Mouse (Mus musculus) cerebellum, adult 9-10 months (tissue): Measurements from ENCODE around the gene Diras1.
"Not testable (repeated sequence)": the region's sequence is repeated elsewhere in the genome, so short reads cannot be mapped to it uniquely, and the experiment has no call there.

Experiments used
- DNase-seq: peaks from one replicate; pipeline ENCODE4 v3.0.0; 2022

Gene Diras1

DNA sequence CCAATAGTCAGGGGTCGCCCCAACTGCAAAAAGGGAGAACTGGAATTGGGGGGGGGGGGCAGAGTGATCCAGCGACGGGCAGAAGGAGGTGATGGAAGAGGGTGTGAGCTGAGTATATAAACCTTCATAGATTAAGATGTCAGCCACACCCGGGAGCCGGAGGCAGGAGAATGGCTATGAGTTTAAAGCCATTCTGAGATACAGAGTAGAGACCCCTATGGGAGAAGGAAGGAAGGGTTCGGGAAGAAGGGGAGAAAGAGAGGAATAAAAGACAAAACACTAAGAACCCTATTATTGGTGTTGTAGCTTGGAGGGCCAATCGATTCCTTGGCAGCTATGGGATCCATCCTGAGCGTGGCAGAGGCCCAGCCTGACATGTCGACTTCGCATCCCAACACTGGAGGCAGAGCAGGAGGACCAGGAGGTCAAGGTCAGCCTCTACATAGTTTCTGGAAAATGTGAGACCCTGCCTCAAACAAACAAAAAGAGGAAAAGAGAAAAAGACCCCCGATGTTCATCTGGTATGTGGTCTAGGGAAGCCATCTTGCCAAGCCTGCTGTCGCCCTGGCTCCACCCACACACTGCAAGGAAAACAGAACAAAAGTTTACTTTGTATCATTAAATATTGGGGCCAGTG lies at the start of gene Diras1:
Gene Diras1 (minus strand): TSS at position 24 of the 637 bp plus-strand sequence.
- DNase-seq, result no peak

DNA sequence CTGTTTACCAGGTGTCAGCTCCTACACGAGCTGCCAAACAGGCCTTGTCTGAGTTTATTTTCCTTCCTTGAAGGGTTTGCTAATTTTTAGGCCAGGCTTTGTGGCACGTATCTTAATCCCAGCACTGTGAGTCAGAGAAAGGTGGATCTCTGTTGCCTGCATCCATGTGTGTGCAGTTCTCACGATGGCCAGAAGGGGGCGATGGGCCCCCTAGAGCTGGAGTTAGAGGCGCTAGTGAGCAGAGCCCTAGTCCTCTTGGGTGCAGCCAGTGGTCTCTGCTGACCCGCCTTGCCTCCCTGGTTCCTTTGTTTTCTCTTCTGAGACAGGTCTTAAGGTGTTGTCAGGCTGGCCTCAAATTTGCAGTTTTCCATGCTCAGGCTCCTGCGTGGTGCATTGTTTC lies 48.0 kb upstream of the Diras1 start:
- DNase-seq, result no peak

DNA sequence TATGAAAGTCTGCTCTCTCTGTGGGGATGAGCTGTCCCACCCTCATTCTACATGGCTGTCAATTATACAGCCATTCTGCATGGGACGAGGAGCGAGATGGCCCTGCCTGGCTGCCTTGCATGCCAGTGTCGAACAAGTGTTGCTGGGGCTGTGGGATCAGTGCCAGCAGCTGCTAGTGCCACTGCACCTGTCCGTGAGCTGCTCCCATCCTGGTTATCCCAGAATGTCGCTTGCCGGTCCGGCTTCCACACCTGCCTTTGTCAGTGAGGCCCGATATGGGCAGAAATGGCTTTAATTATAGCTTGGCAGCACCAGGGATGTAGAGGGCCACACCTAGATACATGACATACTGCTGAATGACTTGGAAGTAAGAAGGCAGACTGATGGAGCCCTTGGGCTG lies 46.8 kb upstream of the Diras1 start:
- no peak for DNase-seq

DNA sequence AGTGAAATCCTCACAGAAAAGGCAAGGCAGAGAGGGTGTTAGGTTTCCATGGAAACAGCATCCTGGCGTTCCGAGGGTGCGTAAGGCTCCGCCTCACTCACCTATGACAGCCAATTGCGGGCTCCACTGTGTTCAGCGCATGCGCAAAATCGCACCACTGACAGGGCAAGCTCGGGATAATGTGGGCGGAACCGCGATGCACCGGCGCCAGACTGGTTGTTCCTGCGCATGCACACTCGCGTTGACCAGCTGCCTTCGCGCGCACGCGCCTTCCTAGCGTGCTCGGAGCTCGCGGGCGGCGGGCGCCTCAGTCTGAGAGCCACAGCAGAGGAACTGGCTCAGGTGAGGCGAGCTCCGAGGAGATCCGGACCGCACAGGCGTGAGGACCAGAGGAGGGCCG lies 44.4 kb upstream of the Diras1 start, which contains the start of gene Thop1:
Gene Thop1 (plus strand): TSS at position 200 of the 400 bp plus-strand sequence.
- DNase-seq, result peak; percentile 98

DNA sequence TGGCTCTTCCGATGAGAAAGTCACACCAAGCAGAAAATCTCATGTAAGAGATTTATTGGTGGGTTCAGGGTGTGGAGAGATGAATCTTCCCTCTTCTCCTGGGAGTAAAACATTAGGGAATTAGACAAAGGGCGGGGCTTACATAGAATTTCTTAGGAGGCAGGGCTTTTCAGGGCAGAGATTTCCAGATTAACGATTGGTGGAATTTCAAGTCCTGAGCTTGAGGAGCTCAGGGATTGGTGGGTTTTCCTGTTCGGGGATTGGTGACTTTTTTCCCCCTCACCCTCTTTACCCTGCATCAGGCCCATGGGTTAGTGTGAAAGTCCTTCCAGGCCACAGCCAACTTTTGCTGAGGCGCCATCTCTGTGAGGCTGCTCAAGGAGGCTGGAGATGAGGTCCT lies 43.2 kb upstream of the Diras1 start:
- no peak for DNase-seq

DNA sequence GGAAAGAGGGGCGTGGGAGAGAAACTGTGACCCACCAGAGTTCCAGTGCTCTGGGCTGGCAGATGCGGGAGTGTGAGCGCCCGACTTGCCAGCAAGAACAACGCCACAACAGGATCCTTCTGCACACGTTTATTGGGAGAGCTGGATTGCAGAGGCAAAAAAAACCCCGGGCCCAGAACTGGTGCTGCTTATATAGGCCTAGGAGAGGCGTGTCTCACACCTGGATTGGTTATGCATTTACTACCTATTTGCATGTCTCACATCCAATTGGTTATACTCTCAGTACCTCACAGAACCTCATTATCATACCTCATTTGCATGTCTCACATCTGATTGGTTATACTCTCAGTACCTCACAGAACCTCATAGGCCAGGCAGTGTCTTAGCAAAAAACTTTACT lies 39.1 kb upstream of the Diras1 start:
- DNase-seq, result not testable (repeated sequence)

DNA sequence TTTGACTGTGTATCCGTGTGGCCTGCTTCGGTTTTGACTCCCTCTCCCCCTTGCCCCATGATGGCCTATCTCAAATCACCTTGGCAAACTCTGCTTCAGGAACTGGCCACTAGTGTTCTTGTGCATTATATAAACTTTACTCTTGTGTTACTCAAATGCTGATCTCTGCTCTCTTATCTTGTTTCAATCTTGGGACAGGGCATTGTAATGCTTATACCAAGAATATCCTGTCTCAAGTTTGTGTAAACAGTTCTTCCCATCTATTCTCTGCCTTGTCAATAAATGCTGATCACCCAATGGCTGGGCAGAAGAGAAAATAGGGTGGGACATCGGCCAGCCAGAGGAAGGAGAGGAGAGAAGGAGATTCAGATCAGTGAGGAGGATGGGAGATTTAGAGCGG lies 37.2 kb upstream of the Diras1 start:
- no peak for DNase-seq

DNA sequence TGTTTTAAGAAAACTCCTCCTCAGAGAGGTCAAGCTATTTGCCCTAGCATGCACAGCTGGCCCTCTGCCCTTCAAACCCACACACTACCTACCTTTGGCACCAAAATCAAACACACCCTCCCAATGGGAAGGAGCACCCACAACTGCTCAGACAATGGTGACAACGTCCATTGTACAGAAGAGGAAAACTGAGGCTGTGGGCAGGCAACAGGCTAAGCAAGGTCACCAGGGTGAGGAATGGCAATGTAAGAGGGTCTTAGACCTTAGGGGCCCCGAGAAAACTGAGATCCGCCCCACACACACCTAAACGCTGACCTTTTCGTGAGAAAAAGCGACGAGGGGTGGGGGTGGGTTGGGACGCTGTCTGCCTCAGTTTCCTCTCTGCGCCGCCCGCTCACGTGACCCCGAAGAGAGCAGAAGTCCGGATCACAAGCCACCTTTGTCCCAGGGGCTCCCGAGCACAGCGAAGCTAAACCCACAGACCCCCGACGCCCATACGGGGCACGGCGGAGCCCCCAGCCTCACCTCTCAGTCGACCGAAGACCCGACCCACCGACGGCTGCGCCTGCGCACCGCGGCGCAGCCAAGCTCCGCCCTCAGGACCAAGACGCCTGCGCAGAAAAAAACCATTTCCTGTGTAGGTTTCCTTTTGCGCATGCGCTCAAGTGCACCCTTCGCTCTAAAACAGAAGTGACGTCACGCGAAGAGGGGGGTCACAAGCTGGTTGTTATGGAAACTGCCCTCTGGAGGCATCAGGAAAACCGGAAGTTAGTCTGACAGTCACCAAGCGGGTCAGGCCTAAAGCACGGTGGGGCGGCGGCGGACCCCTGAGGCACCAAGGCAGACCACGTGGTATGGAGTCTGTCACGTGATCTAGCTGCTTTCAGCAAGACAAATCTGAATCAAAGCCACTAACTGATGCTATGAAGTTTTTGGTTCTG lies 34.4 kb upstream of the Diras1 start, which contains the start of gene Sgta:
Gene Sgta (minus strand): TSS at position 579 of the 941 bp plus-strand sequence.
- DNase-seq, result peak; percentile 100

DNA sequence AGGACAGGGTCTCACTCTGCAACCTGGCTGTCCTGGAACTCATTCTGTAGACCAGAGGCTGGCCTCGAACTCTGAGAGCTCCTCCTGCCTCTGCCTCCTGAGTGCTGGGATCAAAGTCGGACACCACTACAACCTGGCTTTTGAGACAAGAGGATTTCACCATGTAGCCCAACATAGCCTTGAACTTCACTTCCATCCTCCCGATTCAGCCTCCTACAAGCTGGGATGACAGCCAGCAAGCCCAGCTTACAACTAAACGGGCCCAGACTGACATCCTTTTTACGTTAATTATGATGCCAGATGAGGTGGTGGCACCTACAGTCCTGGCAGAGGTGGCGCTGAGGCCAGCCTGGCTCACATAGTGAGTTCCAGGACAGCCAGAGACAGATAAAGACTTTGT lies 33.4 kb upstream of the Diras1 start:
- DNase-seq, result no peak

DNA sequence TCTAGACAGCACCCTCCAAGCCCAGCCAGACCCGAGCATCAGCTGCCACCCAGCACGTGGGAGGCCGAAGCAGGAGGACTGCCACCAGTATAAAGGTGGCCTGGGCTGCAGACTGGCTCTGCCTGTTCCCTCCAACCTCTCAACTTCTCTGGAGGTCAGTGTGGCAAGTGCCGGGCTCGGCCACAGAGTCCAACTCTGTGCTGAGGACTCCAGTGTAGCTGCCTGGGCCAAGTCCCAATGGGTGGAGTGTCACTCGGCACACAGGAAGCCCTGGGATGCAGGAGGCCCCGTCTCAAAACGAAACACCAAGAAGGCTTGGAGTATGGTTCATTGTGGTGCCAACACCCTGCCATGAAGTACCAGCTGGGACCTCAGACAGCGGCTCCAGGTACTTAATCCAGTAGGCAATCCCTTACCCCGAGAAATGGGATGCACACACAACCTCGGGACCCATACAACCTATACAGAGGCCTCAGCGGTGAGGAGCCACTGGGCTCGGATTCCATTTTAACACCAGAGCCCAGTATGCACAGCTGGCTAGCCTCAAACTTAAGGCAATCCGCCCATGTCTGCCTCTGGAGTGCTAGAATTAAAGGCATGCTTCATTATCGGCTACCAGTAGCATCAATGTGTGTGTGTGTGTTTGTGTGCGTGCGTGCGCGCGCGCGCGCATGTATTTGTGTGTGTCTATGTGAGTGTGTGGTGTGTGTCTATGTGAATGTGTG lies 32.1 kb upstream of the Diras1 start:
- no peak for DNase-seq

DNA sequence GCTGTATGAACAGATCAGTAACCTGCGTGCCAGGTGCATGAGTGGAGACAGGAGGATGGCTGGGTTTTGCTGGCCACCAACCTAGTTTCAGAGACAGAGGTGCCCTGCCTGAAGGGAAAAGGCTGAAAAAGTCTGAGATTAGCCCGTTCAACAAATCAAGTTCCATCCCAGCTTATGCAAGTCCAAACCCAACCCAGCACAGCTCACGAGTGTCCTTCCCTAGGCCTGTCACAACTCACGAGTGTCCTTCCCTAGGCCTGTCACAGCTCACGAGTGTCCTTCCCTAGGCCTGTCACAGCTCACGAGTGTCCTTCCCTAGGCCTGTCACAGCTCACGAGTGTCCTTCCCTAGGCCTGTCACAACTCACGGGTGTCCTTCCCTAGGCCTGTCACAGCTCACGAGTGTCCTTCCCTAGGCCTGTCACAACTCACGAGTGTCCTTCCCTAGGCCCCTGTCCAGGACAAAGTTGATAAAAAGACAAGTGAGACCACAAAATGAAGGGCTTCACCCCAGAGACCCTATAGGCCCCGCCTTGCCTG lies 30.4 kb upstream of the Diras1 start:
- not testable (repeated sequence) for DNase-seq

DNA sequence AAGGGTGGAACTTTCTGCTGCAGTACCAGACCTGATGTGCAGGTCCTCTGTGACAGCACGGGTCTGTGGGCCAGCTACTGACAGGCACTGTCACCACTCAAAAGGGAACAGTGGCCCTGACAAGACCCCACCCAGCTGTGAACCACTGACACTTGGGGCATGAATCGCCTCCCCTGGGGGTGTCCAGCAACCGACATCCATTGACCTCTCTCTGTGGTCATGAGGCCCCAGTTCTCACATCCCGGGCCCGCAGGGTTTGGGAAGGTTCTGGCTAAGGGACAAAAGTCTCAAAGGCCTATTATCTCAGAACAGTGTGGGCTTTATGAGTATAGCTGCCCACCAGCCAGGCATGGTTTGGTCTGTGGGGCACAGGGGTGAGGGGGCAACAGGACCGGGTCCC lies 29.7 kb upstream of the Diras1 start:
- no peak for DNase-seq

DNA sequence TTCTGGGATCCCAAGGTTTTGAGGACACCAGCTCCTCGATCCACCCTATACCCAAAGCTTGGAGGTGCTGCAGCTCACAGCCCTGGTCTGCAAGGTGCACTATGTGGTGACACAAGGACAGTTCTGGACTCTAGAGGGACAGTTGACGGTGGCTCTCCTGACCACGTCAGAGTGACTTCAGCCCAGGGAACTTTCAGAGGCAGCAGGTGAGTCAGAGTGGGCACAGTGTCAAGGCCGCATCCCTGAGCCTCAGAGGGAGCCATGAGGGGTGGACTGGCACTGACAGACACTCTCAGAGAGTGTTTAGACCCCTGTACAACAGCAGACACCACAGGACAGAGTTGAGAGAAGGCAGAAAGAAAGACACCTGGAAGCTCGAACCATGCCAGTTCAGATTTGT lies 27.1 kb upstream of the Diras1 start:
- no peak for DNase-seq

DNA sequence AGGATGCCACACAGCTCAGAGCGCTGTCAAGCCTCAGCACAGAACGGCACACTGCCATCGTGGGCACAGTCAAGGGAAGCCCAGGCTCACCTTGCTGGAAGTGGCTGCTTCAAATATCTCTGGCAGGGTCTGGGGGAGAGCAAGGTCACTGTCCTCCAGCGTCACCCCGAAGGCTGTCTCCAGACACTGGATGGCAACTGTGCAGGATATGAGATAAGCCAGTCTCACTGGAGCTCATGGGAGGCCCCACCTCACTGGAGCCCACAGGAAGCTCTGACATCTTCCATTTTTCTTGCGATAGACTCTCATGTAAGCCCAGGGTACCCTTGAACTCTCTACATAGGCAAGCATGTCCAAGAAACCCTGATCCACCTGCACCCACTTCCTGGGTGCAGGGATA lies 25.7 kb upstream of the Diras1 start:
- DNase-seq, result no peak

DNA sequence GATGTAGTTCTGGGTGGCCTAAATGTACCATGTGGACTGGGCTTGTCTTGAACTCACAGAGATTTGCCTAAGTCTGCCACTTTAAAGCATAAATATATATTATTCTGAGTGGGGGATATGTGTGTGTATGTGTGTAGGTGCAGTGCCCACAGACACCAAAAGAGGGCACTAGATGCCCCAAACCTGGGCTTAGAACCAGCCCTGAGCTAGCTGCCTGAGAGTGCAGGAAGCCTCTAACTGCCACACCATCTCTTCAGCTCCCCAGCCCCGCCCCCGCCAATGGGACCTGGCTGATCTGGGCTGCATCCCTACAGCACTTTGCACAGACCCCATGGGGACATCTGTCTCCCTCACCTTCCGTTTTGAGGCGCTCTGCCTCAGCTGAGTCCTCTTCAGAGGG lies 25.2 kb upstream of the Diras1 start:
- no peak for DNase-seq

DNA sequence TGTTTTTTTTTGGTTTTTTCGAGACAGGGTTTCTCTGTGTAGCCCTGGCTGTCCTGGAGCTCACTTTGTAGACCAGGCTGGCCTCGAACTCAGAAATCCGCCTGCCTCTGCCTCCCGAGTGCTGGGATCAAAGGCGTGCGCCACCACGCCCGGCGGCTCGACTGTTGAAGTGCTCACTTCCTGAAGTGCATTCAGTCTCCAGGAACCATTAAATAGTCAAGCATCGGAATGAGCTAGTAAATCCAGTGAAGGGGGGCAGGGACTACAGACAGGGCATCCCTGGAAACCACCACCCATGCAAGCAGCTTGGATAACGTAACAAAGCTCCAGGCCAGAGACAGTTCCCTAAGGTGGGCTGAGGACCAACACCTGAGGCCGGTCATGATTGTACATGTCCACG lies 19.8 kb upstream of the Diras1 start:
- DNase-seq, result not testable (repeated sequence)

DNA sequence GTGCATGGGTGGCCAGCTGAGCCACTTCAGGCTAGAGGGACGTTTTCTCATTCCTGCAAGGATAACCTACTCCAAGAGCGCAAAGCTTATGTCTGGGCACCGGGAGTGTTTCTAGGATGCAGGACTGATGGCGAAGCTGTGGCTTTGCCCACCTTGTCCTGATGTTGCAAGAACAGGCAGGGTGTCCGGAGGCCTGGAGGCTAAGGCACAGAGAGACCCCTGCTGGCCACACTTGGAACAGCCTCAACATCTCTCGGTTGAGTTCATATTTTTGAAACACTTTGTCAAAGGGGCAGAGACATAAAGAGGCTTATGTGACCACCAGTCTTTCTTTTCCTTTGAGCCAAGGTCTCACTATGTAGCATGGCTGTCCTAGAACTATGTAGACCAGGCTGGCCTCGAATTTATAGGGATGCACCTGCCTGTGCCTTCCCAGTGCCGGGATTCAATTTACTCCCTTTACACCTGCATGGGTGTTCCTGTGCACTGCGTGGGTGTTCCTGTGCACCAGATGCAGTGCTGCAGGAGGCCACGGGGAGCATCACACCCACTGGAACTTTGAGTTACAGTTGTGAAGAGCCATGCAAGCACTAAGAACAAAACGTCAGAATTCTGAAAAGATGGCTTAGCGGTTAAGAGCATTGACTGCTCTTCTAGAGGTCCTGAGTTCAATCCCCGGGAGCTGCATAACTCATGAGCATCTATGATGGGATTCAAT lies 16.2 kb upstream of the Diras1 start:
- peak; percentile 86 for DNase-seq

DNA sequence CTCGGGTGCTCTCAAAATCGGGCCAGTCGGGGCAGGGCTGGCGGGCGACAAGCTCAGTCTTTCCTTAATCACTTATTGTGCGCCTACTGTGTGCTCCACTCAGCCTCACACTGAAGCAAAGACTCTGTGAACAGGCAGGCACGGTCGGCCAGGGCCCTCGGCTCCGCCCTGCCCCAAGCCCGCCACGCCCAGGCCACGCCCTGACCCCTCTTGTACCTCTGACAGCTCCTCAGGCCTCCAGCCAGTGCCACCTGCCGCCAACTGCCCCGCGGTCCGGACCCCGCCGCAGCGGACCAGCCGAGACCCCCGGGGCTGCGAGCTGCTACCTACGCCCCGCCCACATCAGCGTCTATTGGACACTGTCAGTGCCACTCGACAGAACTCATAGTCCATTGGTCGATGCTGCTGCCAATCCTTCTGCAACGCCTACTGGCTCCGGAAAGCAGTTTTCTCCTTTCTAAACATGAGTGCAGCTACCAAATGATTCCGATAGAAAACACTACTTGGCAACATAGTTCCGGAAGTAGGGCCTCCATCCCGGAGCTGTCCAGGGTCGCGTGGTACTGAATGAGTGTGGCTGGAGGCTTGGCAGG lies 11.6 kb upstream of the Diras1 start, which contains the start of gene Slc39a3:
Gene Slc39a3 (minus strand): TSS at position 439 of the 593 bp plus-strand sequence.
- DNase-seq, result peak; percentile 99

DNA sequence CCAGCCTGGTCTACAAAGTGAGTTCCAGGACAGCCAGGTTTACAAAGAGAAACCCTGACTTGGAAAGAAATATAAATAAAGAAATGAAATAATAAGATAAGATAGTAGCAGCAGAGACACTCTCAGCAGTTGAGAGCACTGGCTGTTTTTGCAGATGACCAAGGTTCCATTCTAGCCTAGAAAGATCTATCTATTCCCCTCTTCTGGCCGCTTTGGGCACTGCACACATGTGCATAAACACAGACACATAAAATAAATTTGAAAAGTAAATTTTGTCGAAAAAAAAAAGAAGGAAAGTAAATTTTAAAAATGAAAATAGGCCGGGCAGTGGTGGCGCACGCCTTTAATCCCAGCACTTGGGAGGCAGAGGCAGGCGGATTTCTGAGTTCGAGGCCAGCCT lies 10.8 kb upstream of the Diras1 start:
- peak; percentile 58 for DNase-seq

DNA sequence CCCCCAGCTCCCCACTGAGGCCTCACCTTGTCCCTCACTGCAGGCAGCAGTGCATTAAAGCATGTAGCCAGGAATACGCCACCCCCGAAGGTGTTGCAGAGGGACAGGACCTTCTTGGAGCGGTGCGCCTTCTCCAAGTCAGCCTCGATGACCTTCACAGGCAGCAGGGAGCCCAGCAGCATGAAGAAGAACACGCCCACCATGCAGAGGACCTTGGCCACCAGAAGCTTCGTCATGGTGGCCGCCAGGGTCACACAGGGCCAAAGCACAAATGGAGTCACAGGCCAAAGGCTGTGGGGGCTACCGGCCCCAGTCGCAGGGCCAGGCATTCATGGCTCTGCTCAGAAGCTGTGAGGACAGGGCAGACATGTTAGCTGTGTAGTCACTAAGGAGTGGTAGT lies 8.1 kb upstream of the Diras1 start:
- no peak for DNase-seq

DNA sequence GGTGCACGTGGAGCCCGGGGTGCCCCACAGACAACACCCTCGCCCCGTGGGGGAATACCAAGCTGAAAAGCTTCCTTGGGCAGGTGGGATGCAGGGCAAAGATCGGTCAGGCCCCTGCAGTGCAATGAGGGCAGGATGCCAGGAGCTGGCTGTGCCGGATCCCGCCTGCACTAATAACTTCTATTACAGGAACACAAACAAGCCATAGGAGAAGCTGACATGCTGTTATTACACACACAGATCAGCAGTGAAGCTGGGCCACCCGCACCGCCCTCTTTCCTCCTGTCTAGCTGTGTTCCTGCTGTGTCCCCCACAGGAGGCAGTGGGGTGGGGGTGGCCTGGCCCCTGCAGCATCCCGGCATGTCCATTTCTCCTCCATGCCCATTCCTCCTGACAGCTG lies 3.6 kb upstream of the Diras1 start:
- peak; percentile 66 for DNase-seq

DNA sequence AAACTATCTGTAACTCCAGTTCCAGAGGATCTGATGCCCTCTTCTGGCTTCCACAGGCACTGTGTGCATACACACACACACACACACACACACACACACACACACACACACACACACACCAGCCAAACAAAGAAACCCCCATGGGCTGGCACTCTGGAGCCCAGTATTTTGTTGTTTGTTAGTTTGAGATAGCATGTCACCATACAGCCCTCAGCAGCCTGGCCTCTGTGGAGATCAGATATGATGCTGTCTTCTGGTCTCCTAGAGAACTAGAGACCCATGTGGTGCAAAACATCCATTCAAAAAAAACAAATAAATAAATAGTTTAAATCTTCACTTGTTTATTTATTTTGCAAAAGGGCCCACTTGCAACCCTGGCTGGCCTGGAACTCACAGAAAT lies 2.8 kb upstream of the Diras1 start:
- DNase-seq, result no peak
